Mouse (Mus musculus) myocyte (in vitro differentiated cells): ENCODE results near the gene Optc.

ENCODE experiments used
- CEBPB ChIP-seq: IDR thresholded peaks from 2 replicates; pipeline ENCODE4 v1.6.1; 2011; ENCODE audit warnings: mild to moderate bottlenecking, moderate library complexity; ENCODE audit not compliant: poor library complexity, insufficient read depth, severe bottlenecking
- E2F4 ChIP-seq: IDR thresholded peaks from one replicate; pipeline ENCODE4 v1.6.1; 2011; ENCODE audit warnings: mild to moderate bottlenecking, control low read depth, moderate library complexity; ENCODE audit not compliant: insufficient read depth
- MAX ChIP-seq: IDR thresholded peaks from one replicate; pipeline ENCODE4 v1.6.1; 2011; ENCODE audit warnings: low read depth, mild to moderate bottlenecking, control low read depth
- MYOD1 ChIP-seq, 3 experiments: IDR thresholded peaks; one replicate each; pipeline ENCODE4 v1.6.1; 2011; ENCODE audit warnings: control low read depth in 2 of 3, low read depth in 2 of 3, mild to moderate bottlenecking in 2 of 3, moderate library complexity in 1 of 3; ENCODE audit not compliant: insufficient read length in 2 of 3, control insufficient read depth in 1 of 3
- MYOG ChIP-seq, 3 experiments: IDR thresholded peaks; one replicate each; pipeline ENCODE4 v1.6.1; 2011; ENCODE audit warnings: control low read depth in 2 of 3, low read depth in 2 of 3, mild to moderate bottlenecking in 2 of 3; ENCODE audit not compliant: insufficient read length in 2 of 3, control insufficient read depth in 1 of 3, insufficient read depth in 1 of 3
- POLR2A ChIP-seq: IDR thresholded peaks from one replicate; pipeline ENCODE4 v1.6.1; 2011; ENCODE audit warnings: low read depth, mild to moderate bottlenecking, control low read depth, moderate library complexity; ENCODE audit not compliant: insufficient read length
- TCF3 ChIP-seq: IDR thresholded peaks from one replicate; pipeline ENCODE4 v1.6.1; 2011; ENCODE audit warnings: low read depth, control low read depth; ENCODE audit not compliant: insufficient read length
- USF1 ChIP-seq: IDR thresholded peaks from one replicate; pipeline ENCODE4 v1.6.1; 2011; ENCODE audit warnings: low read depth, mild to moderate bottlenecking, control low read depth, moderate library complexity

- TF ChIP-seq USF1 (no peak), POLR2A (no peak), MAX (no peak), E2F4 (no peak), MYOG (IDR thresholded peaks at IDR 0.05; ENCODE audit: control insufficient read depth in 1 of 3, insufficient read depth in 1 of 3, insufficient read length in 2 of 3, low read depth in 2 of 3) (no peak), TCF3 (no peak), MYOD1 (IDR thresholded peaks at IDR 0.05; ENCODE audit: control insufficient read depth in 1 of 3, insufficient read length in 2 of 3, low read depth in 2 of 3) (no peak), CEBPB (no peak)
Measured at GRCm38 (mm10) chr1:133921304-133921751, 13.5 kb upstream of the Optc start, which contains the start of gene Prelp.
